Mouse (Mus musculus) forebrain, postnatal 0 days (tissue): ENCODE data around the gene Olfr1013. TPM values are rescaled to one million over a fixed set of nuclear protein-coding genes. Genes with fewer than 3 reads are reported as not detected.

Source experiments
- ATAC-seq: fragments of 200-750 bp; cut with Nextera tagmentation; 2 replicates; pipeline ENCODE4 v1.8.0; 2017; ENCODE audit warnings: mild to moderate bottlenecking, moderate library complexity
- DNase-seq: peaks from one replicate; pipeline ENCODE4 v3.0.0-alpha.2; 2015
- H3K27ac ChIP-seq: fragments of 300-500 bp; sonication (generic); 2 replicates; pipeline ENCODE4 v1.5.1; 2014; ENCODE audit warnings: low read depth, mild to moderate bottlenecking, antibody characterized with exemption, low read length, moderate library complexity, mixed read lengths
- H3K27me3 ChIP-seq: fragments of 300-500 bp; sonication (generic); 2 replicates; pipeline ENCODE4 v1.6.1; 2014; ENCODE audit warnings: mild to moderate bottlenecking, low read length, mixed read lengths; ENCODE audit not compliant: insufficient read depth
- H3K36me3 ChIP-seq: fragments of 300-500 bp; sonication (generic); 2 replicates; pipeline ENCODE4 v1.6.1; 2014; ENCODE audit warnings: mild to moderate bottlenecking, moderate library complexity; ENCODE audit not compliant: insufficient read depth
- H3K4me1 ChIP-seq: fragments of 300-500 bp; sonication (generic); 2 replicates; pipeline ENCODE4 v1.6.1; 2014; ENCODE audit warnings: antibody characterized with exemption; ENCODE audit not compliant: insufficient read depth
- H3K4me2 ChIP-seq: fragments of 300-500 bp; sonication (generic); 2 replicates; pipeline ENCODE4 v1.6.1; 2014; ENCODE audit warnings: low read depth, mild to moderate bottlenecking, moderate library complexity
- H3K4me3 ChIP-seq: fragments of 300-500 bp; sonication (generic); 2 replicates; pipeline ENCODE4 v1.5.1; 2014; ENCODE audit warnings: low read depth, low read length, mixed read lengths
- H3K9ac ChIP-seq: fragments of 300-500 bp; sonication (generic); 2 replicates; pipeline ENCODE4 v1.6.1; 2014; ENCODE audit warnings: mild to moderate bottlenecking
- H3K9me3 ChIP-seq: fragments of 300-500 bp; sonication (generic); 2 replicates; pipeline ENCODE4 v1.6.1; 2016; ENCODE audit warnings: low read length
- CTCF ChIP-seq: sonication (generic); IDR thresholded peaks from 2 replicates; pipeline ENCODE4 v1.5.1; 2016; ENCODE audit warnings: antibody characterized with exemption, control low read depth, low read depth
- WGBS: fragments of 180-500 bp; shearing (Covaris S2); extraction: QIAGEN DNeasy Blood & Tissue Kit; methylation state at CpG from one replicate; pipeline ENCODE4 v1.1.7; 2014; 5-methylcytosine and 5-hydroxymethylcytosine counted together
- polyA plus RNA-seq: library from polyadenylated mRNA; unstranded; fragments of >200 nt; fragmentation: Nextera tagmentation; extraction: Ambion mirVana; gene quantifications from 2 replicates; pipeline ENCODE4 v1.2.1, GENCODE M21; 2015
- total RNA-seq: library from RNA; depleted of rRNA; stranded (reverse); fragments of >200 nt; gene quantifications from 2 replicates; pipeline ENCODE4 v1.2.3, GENCODE M21; 2014; rRNA removed

Gene Olfr1013
- total and polyA plus RNA-seq, 2 experiments from 2014 or later = not detected

DNA sequence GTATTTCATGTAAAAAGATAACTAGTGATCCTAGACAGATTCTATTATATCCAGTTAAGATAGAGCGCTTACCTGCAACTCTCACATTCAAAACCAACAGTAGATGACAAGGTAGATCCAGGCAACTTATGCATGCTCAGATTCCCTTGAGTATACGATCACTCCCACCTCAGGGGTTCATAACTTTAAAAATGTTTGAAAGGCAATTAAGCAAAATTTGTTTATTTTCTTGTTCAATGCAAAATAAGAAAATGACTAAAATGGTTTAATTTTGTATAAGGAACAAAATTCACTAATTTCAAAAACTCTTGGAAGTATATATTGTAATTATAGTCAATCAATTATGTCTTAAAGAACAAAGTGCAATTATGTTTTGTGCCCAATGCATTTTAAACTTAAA, 35.5 kb downstream of the Olfr1013 start, which contains the start of gene Olfr1016:
Olfr1016 (minus strand) TSS at position 101 of the 400 bp plus-strand sequence.
- Histone ChIP-seq H3K9me3 (no peaks in the 10 kb centered on the region), H3K4me2 (no peak within 1 kb of the TSS), H3K4me3 (no peak within 1 kb of the TSS), H3K27me3 (no peaks in the 10 kb centered on the region), H3K4me1 (no peaks in the 10 kb centered on the region), H3K9ac (no peak within 1 kb of the TSS), H3K36me3 (no peaks in the 10 kb centered on the region), H3K27ac (no peak within 1 kb of the TSS)
- no peak for ATAC-seq
- DNase-seq = no peak
- 93% methylated on average over 2 of the region's 2 CpGs for WGBS
- TF ChIP-seq CTCF = no peak

- Histone ChIP-seq H3K4me1 (no peaks in the 10 kb centered on the region), H3K27ac (no peak overlapping the region), H3K9ac (no peak overlapping the region), H3K36me3 (no peaks in the 10 kb centered on the region), H3K9me3 (no peaks in the 10 kb centered on the region), H3K27me3 (no peaks in the 10 kb centered on the region), H3K4me3 (no peak overlapping the region), H3K4me2 (no peak overlapping the region)
- WGBS = 94% methylated on average over 4 of the region's 4 CpGs
- TF ChIP-seq CTCF = no peak
- ATAC-seq (no peak), DNase-seq (no peak)
Observed at GRCm38 (mm10) chr2:85804501-85804900, 37.6 kb downstream of the Olfr1013 start.

DNA sequence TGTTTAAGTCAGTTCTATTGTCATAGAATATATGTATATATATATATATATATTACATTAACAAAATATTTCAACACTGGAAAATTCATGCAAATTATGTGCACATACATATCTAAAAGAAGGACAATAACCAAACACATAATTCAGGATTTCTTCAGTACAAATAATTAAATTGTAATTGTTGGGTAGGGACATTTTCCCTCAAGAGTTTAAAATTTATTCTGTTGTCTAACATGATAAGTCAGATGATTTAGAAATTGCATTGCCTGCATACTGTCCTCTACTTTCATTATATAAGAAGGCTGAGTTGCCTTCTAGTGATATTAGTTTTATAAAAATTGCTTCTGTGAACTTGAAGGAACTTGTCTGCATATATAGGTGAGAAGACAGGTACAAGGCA, 51.3 kb downstream of the Olfr1013 start, which contains the start of gene Olfr1018:
Olfr1018 (plus strand) TSS at position 301 of the 400 bp plus-strand sequence.
- Histone ChIP-seq H3K4me1 (no peaks in the 10 kb centered on the region), H3K36me3 (no peaks in the 10 kb centered on the region), H3K4me2 (no peak within 1 kb of the TSS), H3K27me3 (no peaks in the 10 kb centered on the region), H3K27ac (no peak within 1 kb of the TSS), H3K4me3 (no peak within 1 kb of the TSS), H3K9ac (no peak within 1 kb of the TSS), H3K9me3 (no peaks in the 10 kb centered on the region)
- TF ChIP-seq CTCF = no peak
- ATAC-seq (no peak), DNase-seq (no peak)

Other genes with a start within 250 kb of the Olfr1013 start
- gene 4833423E24Rik, start 248.1 kb upstream of the Olfr1013 start, total RNA-seq = 0.52 and 0.62 TPM in 2 replicates
- gene 4833423E24Rik, start 248.1 kb upstream of the Olfr1013 start, polyA plus RNA-seq = 0.16 and 0.39 TPM in 2 replicates
- gene Olfr996, start 187.9 kb upstream of the Olfr1013 start, total RNA-seq = not detected in 2 replicates
- gene Olfr996, start 187.9 kb upstream of the Olfr1013 start, polyA plus RNA-seq = not detected in 2 replicates
- gene Olfr998, start 178.2 kb upstream of the Olfr1013 start, total RNA-seq = not detected in 2 replicates
- not detected in 2 replicates for gene Olfr998, start 178.2 kb upstream of the Olfr1013 start, polyA plus RNA-seq
- gene Olfr1000, start 155.2 kb upstream of the Olfr1013 start, total RNA-seq = not detected in 2 replicates
- gene Olfr1000, start 155.2 kb upstream of the Olfr1013 start, polyA plus RNA-seq = not detected in 2 replicates
- gene Olfr1002, start 116.4 kb upstream of the Olfr1013 start, total RNA-seq = not detected in 2 replicates
- gene Olfr1002, start 116.4 kb upstream of the Olfr1013 start, polyA plus RNA-seq = not detected in 2 replicates
- not detected in 2 replicates for gene Olfr154, start 102.6 kb upstream of the Olfr1013 start, total RNA-seq
- gene Olfr154, start 102.6 kb upstream of the Olfr1013 start, polyA plus RNA-seq = not detected in 2 replicates
- not detected in 2 replicates for gene Olfr1006, start 88.3 kb upstream of the Olfr1013 start, total RNA-seq
- gene Olfr1006, start 88.3 kb upstream of the Olfr1013 start, polyA plus RNA-seq = not detected in 2 replicates
- not detected in 2 replicates for gene Olfr1008, start 77.7 kb upstream of the Olfr1013 start, total RNA-seq
- not detected in 2 replicates for gene Olfr1008, start 77.7 kb upstream of the Olfr1013 start, polyA plus RNA-seq
- gene Olfr1009, start 51.7 kb upstream of the Olfr1013 start, total RNA-seq = not detected in 2 replicates
- not detected in 2 replicates for gene Olfr1009, start 51.7 kb upstream of the Olfr1013 start, polyA plus RNA-seq
- not detected in 2 replicates for gene Olfr1012, start 4.3 kb upstream of the Olfr1013 start, total RNA-seq
- not detected in 2 replicates for gene Olfr1012, start 4.3 kb upstream of the Olfr1013 start, polyA plus RNA-seq
- gene Olfr1014, start 5.6 kb downstream of the Olfr1013 start, total RNA-seq = not detected in 2 replicates
- not detected in 2 replicates for gene Olfr1014, start 5.6 kb downstream of the Olfr1013 start, polyA plus RNA-seq
- 0.08 TPM in 1 of 2 replicates, not detected in the other for gene Olfr1015, start 14.9 kb downstream of the Olfr1013 start, total RNA-seq
- not detected in 2 replicates for gene Olfr1015, start 14.9 kb downstream of the Olfr1013 start, polyA plus RNA-seq
- not detected in 2 replicates for gene Olfr1016, start 35.4 kb downstream of the Olfr1013 start, total RNA-seq
- gene Olfr1016, start 35.4 kb downstream of the Olfr1013 start, polyA plus RNA-seq = not detected in 2 replicates
- gene Olfr1018, start 51.4 kb downstream of the Olfr1013 start, total RNA-seq = not detected in 2 replicates
- not detected in 2 replicates for gene Olfr1018, start 51.4 kb downstream of the Olfr1013 start, polyA plus RNA-seq
- 0.08 TPM in 1 of 2 replicates, not detected in the other for gene Olfr1019, start 78.4 kb downstream of the Olfr1013 start, total RNA-seq
- not detected in 2 replicates for gene Olfr1019, start 78.4 kb downstream of the Olfr1013 start, polyA plus RNA-seq
- not detected in 2 replicates for gene Olfr1020, start 79.9 kb downstream of the Olfr1013 start, total RNA-seq
- gene Olfr1020, start 79.9 kb downstream of the Olfr1013 start, polyA plus RNA-seq = not detected in 2 replicates
- not detected in 2 replicates for gene Olfr1022, start 101.5 kb downstream of the Olfr1013 start, total RNA-seq
- not detected in 2 replicates for gene Olfr1022, start 101.5 kb downstream of the Olfr1013 start, polyA plus RNA-seq
- not detected in 2 replicates for gene Olfr1023, start 118.5 kb downstream of the Olfr1013 start, total RNA-seq
- gene Olfr1023, start 118.5 kb downstream of the Olfr1013 start, polyA plus RNA-seq = not detected in 2 replicates
- gene Olfr1024, start 138.0 kb downstream of the Olfr1013 start, total RNA-seq = not detected in 2 replicates
- not detected in 2 replicates for gene Olfr1024, start 138.0 kb downstream of the Olfr1013 start, polyA plus RNA-seq
- gene Olfr1025-ps1, start 148.1 kb downstream of the Olfr1013 start, total RNA-seq = not detected in 2 replicates
- gene Olfr1025-ps1, start 148.1 kb downstream of the Olfr1013 start, polyA plus RNA-seq = not detected in 2 replicates
- gene Olfr1026, start 154.5 kb downstream of the Olfr1013 start, total RNA-seq = not detected in 2 replicates
- gene Olfr1026, start 154.5 kb downstream of the Olfr1013 start, polyA plus RNA-seq = not detected in 2 replicates
- not detected in 2 replicates for gene Olfr1028, start 183.3 kb downstream of the Olfr1013 start, total RNA-seq
- not detected in 2 replicates for gene Olfr1028, start 183.3 kb downstream of the Olfr1013 start, polyA plus RNA-seq
- not detected in 2 replicates for gene Olfr1029, start 206.8 kb downstream of the Olfr1013 start, total RNA-seq
- gene Olfr1029, start 206.8 kb downstream of the Olfr1013 start, polyA plus RNA-seq = not detected in 2 replicates
- gene Olfr1030, start 212.2 kb downstream of the Olfr1013 start, total RNA-seq = not detected in 2 replicates
- gene Olfr1030, start 212.2 kb downstream of the Olfr1013 start, polyA plus RNA-seq = not detected in 2 replicates
- gene Olfr1031, start 223.2 kb downstream of the Olfr1013 start, total RNA-seq = not detected in 2 replicates
- gene Olfr1031, start 223.2 kb downstream of the Olfr1013 start, polyA plus RNA-seq = not detected in 2 replicates
- gene Olfr1032, start 238.4 kb downstream of the Olfr1013 start, total RNA-seq = not detected in 2 replicates
- not detected in 2 replicates for gene Olfr1032, start 238.4 kb downstream of the Olfr1013 start, polyA plus RNA-seq